Mouse (Mus musculus): ENCODE measurements around the gene Snx29. TPM values are rescaled to one million over a fixed set of nuclear protein-coding genes. Genes with fewer than 3 reads are reported as not detected.

Gene Snx29
- total and polyA plus RNA-seq, 3 experiments: 1.2 to 3.2 (median 3.1) TPM

DNA sequence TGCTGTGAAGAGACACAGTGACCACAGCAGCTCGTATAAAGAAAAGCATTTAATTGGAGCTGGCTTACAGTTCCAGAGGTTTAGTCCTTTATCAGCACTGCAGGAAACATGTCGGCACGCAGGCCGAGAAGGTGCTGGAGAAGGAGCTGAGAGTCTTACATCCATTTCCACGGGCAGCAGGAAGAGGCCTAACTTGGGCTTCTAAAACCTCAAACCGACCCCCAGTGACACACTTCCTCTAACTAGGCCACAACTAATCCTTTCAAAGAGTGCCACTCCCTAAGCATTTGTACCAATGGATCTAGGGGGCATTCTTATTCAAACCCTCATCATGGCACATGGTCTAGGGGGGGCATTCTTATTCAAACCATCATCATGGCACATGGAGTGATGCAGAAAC lies 406.4 kb downstream of the Snx29 start:
- dilution Hi-C loops (cut with MboI; ENCODE audit: extremely low pct_ligation_motif_present, extremely low pct_unique_long_range_greater_than_20kb, low sequenced_read_pairs): no loop called here

DNA sequence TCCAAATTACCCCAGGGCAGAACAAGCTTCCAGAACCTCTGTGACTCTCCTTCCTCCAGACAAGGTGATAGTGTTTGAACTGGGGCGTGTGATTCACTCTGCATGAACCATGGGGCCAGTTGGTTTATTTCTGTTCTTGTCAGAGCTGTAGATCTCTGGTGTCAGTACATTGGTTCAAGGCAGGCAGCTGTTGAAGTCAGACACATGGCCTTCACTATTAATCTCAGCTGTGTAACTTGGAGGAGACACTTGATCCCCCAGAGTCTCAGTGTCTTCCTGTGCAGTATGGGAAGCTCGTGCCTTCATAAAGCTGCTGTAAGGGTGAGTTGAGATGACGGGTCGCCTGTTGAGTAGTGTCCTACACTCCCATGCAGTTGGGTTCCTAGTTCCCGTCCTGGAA lies 407.1 kb downstream of the Snx29 start:
- dilution Hi-C loops (cut with MboI; ENCODE audit: extremely low pct_ligation_motif_present, extremely low pct_unique_long_range_greater_than_20kb, low sequenced_read_pairs): no loop called here
- Histone ChIP-seq H3K27ac (ENCODE audit: insufficient read depth, low read depth) (no peak overlapping the region), H3K9me3 (replicated peaks; ENCODE audit: low read length) (no peaks in the 10 kb centered on the region), H3K79me2 (replicated peaks; ENCODE audit: control insufficient read depth, extremely low read depth, insufficient read depth, poor library complexity, severe bottlenecking) (no peaks in the 10 kb centered on the region), H3K4me3 (replicated peaks in 1 of 3; ENCODE audit: low read depth in 2 of 3, low read length in 2 of 3, poor library complexity in 1 of 3) (no peak overlapping the region), H3K9ac (ENCODE audit: insufficient read depth, low read depth) (no peak overlapping the region), H3K4me1 (ENCODE audit: control insufficient read depth in 1 of 2, insufficient read depth in 2 of 2) (peaks cover 0 to 14% of the 10 kb centered on the region in 2 experiments; a peak in 2 of 4 replicates), H3K4me2 (ENCODE audit: insufficient read depth, low read depth, poor library complexity, severe bottlenecking) (no peak overlapping the region), H3K27me3 (replicated peaks) (no peaks in the 10 kb centered on the region), H3K36me3 (replicated peaks in 1 of 2; ENCODE audit: control insufficient read depth in 1 of 2, insufficient read depth in 1 of 2, low read length in 1 of 2) (no peaks in the 10 kb centered on the region)
- DNase-seq (ENCODE audit: extremely low read depth): no peak
- in situ Hi-C loops (cut with MboI; ENCODE audit: low pct_ligation_motif_present, low pct_unique_long_range_greater_than_20kb, low sequenced_read_pairs): no loop called here
- TF ChIP-seq MYC (IDR thresholded peaks at IDR 0.05; ENCODE audit: low read depth, low read length) (no peak), HCFC1 (IDR thresholded peaks at IDR 0.05; ENCODE audit: low read depth, low read length) (no peak), SIN3A (IDR thresholded peaks at IDR 0.05; ENCODE audit: low read length) (no peak), JUN (IDR thresholded peaks at IDR 0.05; ENCODE audit: insufficient read depth, low read depth, low read length) (no peak), RAD21 (IDR thresholded peaks at IDR 0.05; ENCODE audit: low read depth, low read length) (no peak), BHLHE40 (IDR thresholded peaks at IDR 0.05; ENCODE audit: low read depth, low read length) (no peak), MAFK (IDR thresholded peaks at IDR 0.05; ENCODE audit: insufficient replicate concordance, low read length) (no peak), GABPA (IDR thresholded peaks at IDR 0.05; ENCODE audit: insufficient replicate concordance, low read depth, low read length) (no peak), IRF4 (IDR thresholded peaks at IDR 0.05; ENCODE audit: low read depth, low read length) (no peak)

More for the DNA sequence above, 406.4 kb downstream of the Snx29 start:
- Histone ChIP-seq H3K9me3 (replicated peaks; ENCODE audit: low read length) (no peaks in the 10 kb centered on the region), H3K27me3 (replicated peaks) (no peaks in the 10 kb centered on the region), H3K36me3 (replicated peaks in 1 of 2; ENCODE audit: control insufficient read depth in 1 of 2, insufficient read depth in 1 of 2, low read length in 1 of 2) (no peaks in the 10 kb centered on the region), H3K79me2 (replicated peaks; ENCODE audit: control insufficient read depth, extremely low read depth, insufficient read depth, poor library complexity, severe bottlenecking) (no peaks in the 10 kb centered on the region), H3K4me2 (ENCODE audit: insufficient read depth, low read depth, poor library complexity, severe bottlenecking) (no peak overlapping the region), H3K9ac (ENCODE audit: insufficient read depth, low read depth) (no peak overlapping the region), H3K27ac (ENCODE audit: insufficient read depth, low read depth) (no peak overlapping the region), H3K4me1 (ENCODE audit: control insufficient read depth in 1 of 2, insufficient read depth in 2 of 2) (peaks cover 0 to 14% of the 10 kb centered on the region in 2 experiments; a peak in 2 of 4 replicates), H3K4me3 (replicated peaks in 1 of 3; ENCODE audit: low read depth in 2 of 3, low read length in 2 of 3, poor library complexity in 1 of 3) (no peak overlapping the region)
- TF ChIP-seq USF1 (IDR thresholded peaks at IDR 0.05; ENCODE audit: low read depth, low read length): no peak
- no peak for TF ChIP-seq NRF1 (IDR thresholded peaks at IDR 0.05; ENCODE audit: low read depth, low read length)
- TF ChIP-seq SIN3A (IDR thresholded peaks at IDR 0.05; ENCODE audit: low read length): no peak
- TF ChIP-seq MAFK (IDR thresholded peaks at IDR 0.05; ENCODE audit: insufficient replicate concordance, low read length): no peak
- TF ChIP-seq CTCF (conservative IDR thresholded peaks at IDR 0.05 in 1 of 2, IDR thresholded peaks at IDR 0.05 in 1 of 2; ENCODE audit: low read depth in 2 of 2, low read length in 2 of 2): no peak
- no peak for TF ChIP-seq PAX5 (IDR thresholded peaks at IDR 0.05; ENCODE audit: low read length)
- no peak for TF ChIP-seq JUN (IDR thresholded peaks at IDR 0.05; ENCODE audit: insufficient read depth, low read depth, low read length)
- TF ChIP-seq JUND (conservative IDR thresholded peaks at IDR 0.05; ENCODE audit: low read depth, low read length): no peak
- no peak for TF ChIP-seq ZNF384 (IDR thresholded peaks at IDR 0.05; ENCODE audit: low read depth, low read length)
- no peak for TF ChIP-seq ZC3H11A (IDR thresholded peaks at IDR 0.05; ENCODE audit: low read depth, low read length)
- TF ChIP-seq MEF2A (IDR thresholded peaks at IDR 0.05; ENCODE audit: borderline replicate concordance, low read depth, low read length): no peak
- TF ChIP-seq CHD2 (IDR thresholded peaks at IDR 0.05; ENCODE audit: low read length): no peak
- TF ChIP-seq ZKSCAN1 (IDR thresholded peaks at IDR 0.05; ENCODE audit: borderline replicate concordance, low read depth, low read length): no peak
- no peak for TF ChIP-seq POLR2AphosphoS2 (IDR thresholded peaks at IDR 0.05; ENCODE audit: low read depth, low read length)
- no peak for DNase-seq (ENCODE audit: extremely low read depth)
- in situ Hi-C loops (cut with MboI; ENCODE audit: low pct_ligation_motif_present, low pct_unique_long_range_greater_than_20kb, low sequenced_read_pairs): no loop called here

Data from CH12.LX (cell line).